Mouse (Mus musculus) thymus, postnatal 25 days (tissue): ENCODE measurements around the gene Barhl1.

Experiments
- DNase-seq: peaks from one replicate; pipeline ENCODE4 v3.0.0; 2022

The Barhl1 gene

DNA sequence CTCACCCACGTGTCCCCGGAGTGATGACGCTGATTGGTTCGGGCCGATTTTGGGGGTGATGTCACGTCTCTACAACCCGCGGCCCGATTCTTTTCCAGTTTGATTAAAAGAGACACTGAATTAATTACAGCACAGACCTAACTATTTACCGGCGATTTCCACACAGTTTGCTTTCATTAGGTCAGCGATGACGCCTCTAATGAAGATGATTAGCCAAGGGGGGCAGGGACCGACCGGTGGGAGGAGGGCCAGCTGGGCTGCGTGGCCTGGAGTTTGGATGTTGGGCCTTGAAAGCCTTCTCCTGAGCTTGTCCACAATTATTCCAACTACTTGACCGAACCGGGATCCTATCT is at the start of gene Barhl1:
Gene Barhl1, minus strand, starts transcription at position 156 of the 353 bp plus-strand sequence.
- DNase-seq = no peak

DNA sequence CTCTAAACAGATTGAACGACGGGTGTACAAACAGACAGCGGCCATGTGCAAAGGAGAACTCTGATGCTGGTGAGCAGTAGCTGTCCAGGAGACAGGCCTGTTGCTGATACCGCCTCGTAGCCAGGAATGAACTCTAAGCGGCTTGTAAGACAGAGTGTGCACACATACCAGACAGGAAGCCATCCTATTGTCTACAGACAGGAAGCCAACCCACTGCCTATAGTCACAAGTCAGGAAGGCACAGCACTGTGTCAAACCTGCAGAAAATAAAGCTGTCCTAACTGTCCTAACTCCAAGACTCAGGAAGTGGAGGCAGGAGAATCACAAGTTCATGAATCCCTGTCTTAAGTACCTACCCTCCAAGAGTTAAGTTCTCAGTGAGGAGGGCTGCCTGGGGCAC is 47.1 kb upstream of the Barhl1 start:
- DNase-seq = no peak

GRCm38 (mm10) chr2:28961636-28962035 is 45.2 kb upstream of the Barhl1 start:
- DNase-seq = no peak

DNA sequence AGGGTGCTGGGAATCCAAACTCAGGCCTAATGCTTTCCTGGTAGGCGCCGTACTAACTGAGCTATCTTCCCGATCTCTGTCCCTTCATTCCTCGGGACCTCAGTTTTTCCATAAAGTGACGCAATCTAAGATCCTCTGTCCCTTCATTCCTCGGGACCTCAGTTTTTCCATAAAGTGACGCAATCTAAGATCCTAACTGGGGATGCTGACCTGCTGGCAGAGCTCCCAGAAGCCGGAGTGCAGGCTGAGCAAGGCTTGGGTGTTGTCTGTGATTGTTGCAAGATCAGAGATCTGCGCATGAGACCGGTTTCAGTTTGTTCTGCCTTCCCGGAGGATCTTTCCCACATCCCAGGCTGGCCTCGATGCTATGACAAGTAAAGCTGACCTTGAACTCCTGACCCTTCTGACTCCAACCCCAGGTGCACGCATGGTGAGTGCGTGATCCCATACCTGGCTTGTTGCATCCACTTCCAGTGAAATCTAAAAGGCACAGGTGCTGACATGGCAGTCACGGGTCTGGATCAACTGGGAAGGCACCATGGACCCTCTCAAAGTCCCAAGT is 44.6 kb upstream of the Barhl1 start:
- DNase-seq = no peak

GRCm38 (mm10) chr2:28956874-28957273 is 40.4 kb upstream of the Barhl1 start:
- no peak for DNase-seq

DNA sequence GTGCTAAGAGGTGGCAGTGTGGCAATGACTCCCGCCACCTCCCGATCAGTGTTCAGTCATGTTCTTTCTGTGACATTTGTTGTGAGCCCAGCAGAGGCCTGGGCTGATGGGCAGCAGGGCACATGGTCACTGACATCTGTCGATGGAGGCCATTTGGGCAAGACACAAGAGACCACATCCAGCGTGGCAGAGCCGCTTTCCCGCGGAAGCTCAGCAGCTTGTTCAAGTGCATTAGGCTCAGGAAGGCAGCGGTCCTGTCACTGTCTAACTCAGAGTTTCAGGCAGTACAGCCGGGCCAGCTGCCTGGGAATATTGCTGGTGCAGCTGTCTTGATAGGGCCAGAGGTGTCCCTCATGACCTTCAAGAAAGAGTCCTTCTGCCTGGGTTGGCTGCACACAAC is 38.1 kb upstream of the Barhl1 start:
- DNase-seq = no peak

- DNase-seq = no peak
Observed at GRCm38 (mm10) chr2:28952981-28953380, 36.5 kb upstream of the Barhl1 start.

DNA sequence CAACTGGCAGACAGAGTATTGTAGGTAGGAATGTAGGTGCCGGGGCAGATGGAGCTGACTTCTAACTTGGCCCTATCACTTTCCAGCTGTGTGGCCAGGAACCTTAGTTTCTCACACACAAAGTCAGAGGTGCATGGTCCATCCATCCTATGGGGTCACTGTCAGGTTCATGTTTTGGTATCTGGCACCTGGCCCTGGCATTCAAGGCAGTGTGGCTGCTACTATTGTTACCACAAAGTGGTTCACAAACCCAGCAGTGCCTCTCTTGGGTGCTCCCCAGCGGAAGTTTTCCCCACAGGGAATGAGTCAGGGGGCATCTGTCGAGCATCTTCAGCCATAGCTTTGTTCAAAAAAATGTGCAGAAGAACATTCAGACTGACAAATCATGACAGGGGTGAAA is 29.8 kb upstream of the Barhl1 start:
- no peak for DNase-seq

DNA sequence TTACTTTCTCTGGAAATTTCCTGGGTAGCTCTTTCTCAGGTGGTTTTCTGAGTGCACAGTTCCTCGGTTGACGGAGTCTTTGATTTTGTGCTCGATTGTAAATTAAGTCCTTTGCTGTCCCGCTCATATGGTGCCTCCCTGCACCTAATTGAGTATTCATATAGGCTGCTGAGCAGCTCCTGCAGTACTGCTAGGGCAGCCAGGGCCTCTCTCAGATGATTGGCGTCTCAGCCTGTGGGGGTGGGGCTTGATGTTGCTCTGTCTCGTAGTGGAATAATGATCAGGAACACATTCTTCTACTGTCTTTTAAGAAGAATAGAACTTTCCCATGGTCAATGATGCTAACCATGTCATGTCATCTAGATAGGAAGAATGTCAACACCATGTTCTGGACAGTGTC is 28.9 kb upstream of the Barhl1 start:
- DNase-seq = no peak

DNA sequence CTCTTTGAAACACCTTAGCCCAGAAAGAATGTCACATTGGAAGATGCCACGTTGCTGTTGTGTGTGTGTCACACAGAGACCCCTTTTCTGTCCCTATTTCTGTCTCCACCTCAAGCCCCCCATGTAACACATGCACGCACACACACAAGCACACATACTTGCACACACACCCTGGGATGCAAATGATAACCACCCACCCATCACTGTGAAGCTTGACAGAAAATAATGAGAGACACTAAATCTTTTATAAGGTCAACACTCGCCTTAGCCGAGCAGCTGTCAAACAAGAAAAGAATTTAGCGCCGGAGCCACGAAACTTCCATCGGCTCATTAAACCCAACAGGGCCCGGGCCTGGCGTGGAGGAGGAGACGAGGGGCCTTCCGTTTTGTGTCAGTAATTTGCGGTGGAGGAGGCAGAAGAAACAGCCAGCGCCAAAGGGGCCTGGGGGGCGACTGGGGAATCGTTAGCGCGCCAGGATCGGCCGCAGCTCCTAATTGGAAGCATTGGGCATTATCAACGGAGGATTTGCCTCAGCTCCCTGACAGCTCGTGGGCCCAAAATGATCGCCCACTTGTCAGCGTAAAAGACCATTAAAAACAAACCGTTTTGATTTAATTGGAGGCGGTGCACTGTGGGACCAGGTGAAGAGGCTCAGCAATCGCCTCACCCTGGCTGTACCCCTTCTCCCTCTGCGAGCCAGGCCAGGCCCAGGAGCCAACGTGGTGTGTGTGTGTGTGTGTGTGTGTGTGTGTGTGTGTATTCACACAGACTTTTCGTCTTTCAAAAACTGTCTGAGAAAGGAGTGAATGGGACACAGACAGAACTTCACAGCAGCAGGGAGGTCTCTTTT is 27.4 kb upstream of the Barhl1 start:
- no peak for DNase-seq

DNA sequence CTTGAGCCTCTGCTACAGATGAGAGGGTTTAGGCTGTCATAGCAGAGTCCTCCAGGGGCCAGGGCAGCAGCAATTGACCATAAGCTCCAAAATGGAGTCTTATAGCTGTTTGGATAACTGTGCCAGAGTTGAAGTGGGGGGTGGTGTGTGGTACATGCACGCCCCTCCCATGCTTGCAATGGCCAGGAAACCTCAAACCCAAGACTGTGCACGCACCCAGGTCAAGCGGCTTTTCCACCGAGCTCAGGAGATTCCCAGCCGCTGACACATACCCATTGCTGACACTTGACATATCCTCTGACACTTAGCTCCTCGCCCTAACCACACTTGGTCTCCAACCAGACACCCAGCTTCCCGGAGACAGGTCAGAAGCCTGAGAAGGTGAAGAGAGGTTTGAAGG is 22.5 kb upstream of the Barhl1 start:
- no peak for DNase-seq

GRCm38 (mm10) chr2:28930571-28930970 is 14.1 kb upstream of the Barhl1 start:
- no peak for DNase-seq

DNA sequence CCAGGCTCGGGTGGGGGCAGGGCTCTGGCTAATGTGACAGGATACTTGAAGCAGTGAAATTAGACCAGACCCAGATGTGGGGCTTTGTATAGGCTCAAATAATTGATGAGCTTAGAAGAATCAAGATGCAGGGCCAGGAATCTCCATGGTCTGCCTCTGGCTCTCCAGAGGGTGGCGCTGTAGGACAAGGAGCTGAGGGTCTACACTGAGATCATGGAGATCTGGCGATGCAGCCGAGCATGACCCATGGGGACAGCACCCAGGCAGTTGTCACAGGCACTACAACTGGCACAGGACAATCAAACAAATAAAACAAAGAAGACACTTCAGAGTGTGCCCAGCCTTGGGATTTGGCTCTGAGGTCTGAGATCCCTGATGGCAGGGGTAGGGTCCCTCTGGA is 7.4 kb upstream of the Barhl1 start:
- peak; percentile 24 for DNase-seq

DNA sequence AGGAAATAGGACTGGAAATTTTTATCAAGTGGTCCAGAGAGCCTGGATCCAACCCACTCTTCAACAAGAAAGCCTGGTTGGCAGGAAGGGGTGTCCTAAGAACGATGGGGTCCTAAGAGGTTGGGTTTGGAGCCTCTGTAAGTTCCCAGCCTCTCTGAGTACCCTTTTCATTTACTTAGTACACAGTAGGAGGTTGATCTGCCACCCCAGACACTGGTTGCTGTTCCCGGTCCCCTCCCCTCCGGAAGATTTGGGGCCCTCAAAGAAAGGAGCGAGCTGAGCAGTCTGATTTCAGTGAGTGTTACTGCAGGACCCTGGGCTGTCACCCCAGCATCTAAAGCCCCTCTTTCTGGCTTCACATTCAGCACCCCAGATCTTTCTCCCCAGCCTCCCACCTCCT is 2.5 kb upstream of the Barhl1 start:
- DNase-seq = no peak

GRCm38 (mm10) chr2:28917518-28918361 is 1.3 kb upstream of the Barhl1 start:
- DNase-seq = no peak

GRCm38 (mm10) chr2:28917156-28917517 is 669 bp upstream of the Barhl1 start:
- DNase-seq = no peak

DNA sequence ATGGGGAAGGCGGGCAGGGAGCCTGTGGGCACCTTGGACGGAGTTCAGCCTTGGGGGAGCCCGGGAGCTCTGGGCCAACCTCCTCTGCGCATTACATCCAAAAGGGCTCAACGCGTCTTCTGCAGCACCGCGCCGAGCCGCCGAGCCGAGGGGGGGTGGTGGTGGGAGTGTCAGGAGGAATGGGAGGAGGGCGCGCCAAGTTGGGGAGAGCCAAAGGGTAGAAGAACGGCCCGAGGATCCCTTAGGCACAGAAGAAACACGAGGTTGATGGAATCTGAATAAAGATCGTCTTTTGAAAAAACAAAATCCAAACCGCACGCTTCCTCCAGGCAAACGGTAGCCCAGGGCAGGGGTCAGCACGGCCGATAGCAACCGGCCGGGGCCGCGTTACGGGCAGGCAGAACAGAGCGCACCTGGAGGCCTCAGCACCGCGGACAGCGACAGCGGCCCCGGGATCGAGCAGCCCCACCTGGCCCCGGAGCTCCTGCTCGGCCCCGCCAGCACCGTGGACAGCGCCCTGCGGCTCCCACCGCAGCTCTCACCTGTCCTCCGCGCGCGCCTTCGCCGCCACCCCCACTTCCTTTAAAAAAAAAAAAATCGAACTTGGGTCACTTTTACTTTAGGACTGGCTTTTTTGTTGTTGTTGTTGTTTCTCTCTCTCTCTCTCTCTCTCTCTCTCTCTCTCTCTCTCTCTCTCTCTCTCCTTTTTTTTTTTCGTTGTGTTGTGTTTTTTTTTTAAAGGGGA is 528 bp downstream of the Barhl1 start:
- DNase-seq = peak; percentile 92

- no peak for DNase-seq
Observed at GRCm38 (mm10) chr2:28915104-28915738, 1.2 kb downstream of the Barhl1 start.

DNA sequence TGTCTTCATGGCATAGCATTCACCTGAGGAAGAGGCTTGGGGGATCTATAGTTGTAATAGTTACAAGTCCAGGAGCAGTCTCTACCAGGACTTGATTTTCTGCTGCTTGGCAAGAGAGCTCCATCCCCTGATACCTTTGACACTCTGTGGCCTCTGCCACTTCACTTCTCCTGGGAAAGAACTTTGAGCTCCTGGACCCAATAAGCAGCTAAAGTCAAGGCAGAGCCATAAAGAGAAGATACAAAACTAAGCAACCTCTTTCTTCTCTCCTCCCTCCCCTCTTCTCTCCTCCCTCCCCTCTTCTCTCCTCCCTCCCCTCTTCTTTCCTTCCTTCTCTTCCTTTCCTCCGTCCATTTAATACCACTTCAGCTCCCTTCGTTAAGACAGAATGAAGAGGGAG is 2.3 kb downstream of the Barhl1 start:
- DNase-seq = no peak

DNA sequence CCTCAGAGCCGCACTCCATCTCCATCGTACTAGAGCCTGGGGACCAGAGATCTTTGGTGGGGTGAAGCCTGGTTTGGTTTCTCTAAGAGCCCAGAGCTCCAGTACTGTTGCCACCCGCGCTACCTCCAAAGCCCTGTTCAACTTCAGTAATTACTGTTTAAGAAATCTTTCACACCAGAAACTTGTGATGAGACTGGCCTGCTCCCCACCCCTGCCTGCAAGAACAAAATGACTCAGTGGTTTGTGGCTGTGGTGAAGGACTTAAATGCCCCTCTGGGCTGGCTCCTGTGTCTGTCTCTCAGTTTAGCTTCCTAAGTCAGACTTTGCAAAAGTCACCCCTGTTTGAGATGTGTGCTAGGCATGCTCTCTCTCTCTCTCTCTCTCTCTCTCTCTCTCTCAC is 3.5 kb downstream of the Barhl1 start:
- DNase-seq = no peak

- DNase-seq = no peak
Observed at GRCm38 (mm10) chr2:28912039-28912700, 4.3 kb downstream of the Barhl1 start.
